Mouse (Mus musculus) bone marrow macrophage, adult 2 months (primary cell): ENCODE results near the gene Sntb2. TPM values are rescaled to one million over a fixed set of nuclear protein-coding genes. Genes with fewer than 3 reads are reported as not detected.
A peak's percentile ranks its signal among the peaks of the same experiment; 100 is the strongest.

Experiments used
- H3K27ac ChIP-seq: 2 replicates; pipeline ENCODE4 v1.5.1; 2012; ENCODE audit warnings: low read depth, low read length; ENCODE audit not compliant: insufficient read depth
- H3K4me1 ChIP-seq: 2 replicates; pipeline ENCODE4 v1.6.1; 2012; ENCODE audit warnings: low read length; ENCODE audit not compliant: control insufficient read depth, insufficient read depth
- H3K4me3 ChIP-seq: 2 replicates; pipeline ENCODE4 v1.5.1; 2012; ENCODE audit warnings: mild to moderate bottlenecking, low read length, moderate library complexity; ENCODE audit not compliant: insufficient read depth
- CTCF ChIP-seq: IDR thresholded peaks from 2 replicates; pipeline ENCODE4 v1.5.1; 2012; ENCODE audit warnings: low read depth, mild to moderate bottlenecking, low read length, moderate library complexity
- POLR2A ChIP-seq: IDR thresholded peaks from 2 replicates; pipeline ENCODE4 v1.6.1; 2012; ENCODE audit warnings: mild to moderate bottlenecking, low read depth, low read length, borderline replicate concordance
- polyA plus RNA-seq: library from polyadenylated mRNA; stranded (reverse); fragments of >200 nt; gene quantifications from 2 replicates; pipeline ENCODE4 v1.2.4, GENCODE M21; 2012; ENCODE audit not compliant: missing spikeins, insufficient read depth, insufficient read length

Sntb2 gene
- polyA plus RNA-seq, 1 experiment = 13.7 TPM

GRCm38 (mm10) chr8:107048061-107048941 lies 112.8 kb downstream of the Sntb2 start, which contains the start of gene Pdf:
Gene Pdf (minus strand): TSS chr8:107048614.
- Histone ChIP-seq H3K4me3 (peak within 1 kb of the TSS; percentile 85), H3K27ac (peak within 1 kb of the TSS; percentile 63), H3K4me1 (peaks cover 6% of the 10 kb centered on the region)
- TF ChIP-seq POLR2A (no peak), CTCF (no peak)

DNA sequence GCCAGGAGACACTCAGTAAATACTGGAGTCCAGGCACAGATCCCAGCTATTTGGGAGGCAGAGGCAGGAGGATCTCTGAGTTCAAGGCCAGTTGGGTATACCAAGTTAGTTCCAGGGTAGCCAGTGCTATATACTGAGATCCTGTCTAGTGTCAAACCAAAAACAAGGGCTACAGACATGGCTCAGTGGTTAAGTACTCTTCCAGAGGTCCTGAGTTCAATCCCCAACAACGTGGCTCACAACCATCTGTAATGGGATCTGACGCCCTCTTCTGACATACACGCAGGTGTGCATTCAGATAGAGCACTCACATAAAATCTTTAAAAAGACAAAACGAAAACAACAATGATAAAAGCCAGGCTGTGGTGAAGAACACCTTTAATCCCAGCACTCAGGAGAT lies 113.9 kb downstream of the Sntb2 start:
- Histone ChIP-seq H3K4me1 (peaks cover 6% of the 10 kb centered on the region), H3K27ac (no peak overlapping the region), H3K4me3 (peak overlapping the region; percentile 85)
- no peak for TF ChIP-seq CTCF
- 0 out of 2 replicates have a peak, but pooled peaks have one; percentile 19 for TF ChIP-seq POLR2A

GRCm38 (mm10) chr8:107052046-107052445 lies 116.5 kb downstream of the Sntb2 start:
- Histone ChIP-seq H3K4me3 (no peak overlapping the region), H3K4me1 (peaks cover 3% of the 10 kb centered on the region), H3K27ac (no peak overlapping the region)
- no peak for TF ChIP-seq POLR2A
- no peak for TF ChIP-seq CTCF

GRCm38 (mm10) chr8:107056076-107056972 lies 120.8 kb downstream of the Sntb2 start, which contains the start of the genes Cog8 and Nip7:
Gene Cog8 (minus strand): TSS chr8:107056689.
Gene Nip7 (plus strand): TSS chr8:107056877.
- H3K27ac ChIP-seq = peak within 1 kb of the TSS; percentile 69
- H3K4me1 ChIP-seq = peaks cover 8% of the 10 kb centered on the region
- peak within 1 kb of the TSS; percentile 94 for H3K4me3 ChIP-seq
- no peak for TF ChIP-seq CTCF
- no peak for TF ChIP-seq POLR2A

DNA sequence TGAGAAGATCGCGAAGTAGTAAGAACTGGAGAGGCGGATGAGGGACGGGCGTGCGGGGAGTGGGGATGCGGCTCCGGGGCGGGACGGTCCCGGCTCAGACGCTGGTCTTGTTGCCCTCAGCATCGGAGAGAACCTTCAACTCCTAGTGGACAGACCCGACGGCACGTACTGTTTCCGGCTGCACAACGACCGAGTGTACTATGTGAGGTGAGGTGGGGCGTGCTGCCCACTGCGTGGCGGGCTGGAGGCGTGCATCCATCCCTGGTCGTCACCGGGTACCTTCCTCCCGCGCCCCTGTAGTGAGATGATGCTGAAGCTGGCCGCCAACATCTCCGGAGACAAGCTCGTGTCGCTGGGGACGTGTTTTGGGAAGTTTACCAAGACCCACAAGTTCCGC lies 121.4 kb downstream of the Sntb2 start:
- peak overlapping the region; percentile 22 for H3K27ac ChIP-seq

GRCm38 (mm10) chr8:107062613-107063012 lies 127.1 kb downstream of the Sntb2 start:
- H3K4me1 ChIP-seq = peaks cover 8% of the 10 kb centered on the region
- no peak overlapping the region for H3K27ac ChIP-seq

More for the DNA sequence above, 121.4 kb downstream of the Sntb2 start:
- no peak for TF ChIP-seq POLR2A
- no peak for TF ChIP-seq CTCF
- H3K4me3 ChIP-seq = peak overlapping the region; percentile 83
- peaks cover 8% of the 10 kb centered on the region for H3K4me1 ChIP-seq

GRCm38 (mm10) chr8:107065511-107066496 lies 130.3 kb downstream of the Sntb2 start, which contains the start of gene Tmed6:
Gene Tmed6 (minus strand): TSS chr8:107065644.
- H3K4me3 ChIP-seq = no peak within 1 kb of the TSS

More at GRCm38 (mm10) chr8:107062613-107063012, 127.1 kb downstream of the Sntb2 start:
- no peak overlapping the region for H3K4me3 ChIP-seq
- no peak for TF ChIP-seq POLR2A
- TF ChIP-seq CTCF = no peak

More at GRCm38 (mm10) chr8:107065511-107066496, 130.3 kb downstream of the Sntb2 start, which contains the start of gene Tmed6:
- Histone ChIP-seq H3K4me1 (no peaks in the 10 kb centered on the region), H3K27ac (no peak within 1 kb of the TSS)
- no peak for TF ChIP-seq CTCF

Other genes with a start within 250 kb of the Sntb2 start
- gene Has3, start 65.5 kb upstream of the Sntb2 start, polyA plus RNA-seq = not detected in 2 replicates
- 9.7 and 10.7 TPM in 2 replicates for gene Utp4, start 42.1 kb upstream of the Sntb2 start, polyA plus RNA-seq
- 41.0 and 42.1 TPM in 2 replicates for gene Vps4a, start 95.5 kb downstream of the Sntb2 start, polyA plus RNA-seq
- 1.7 and 2.4 TPM in 2 replicates for gene Pdf, start 112.9 kb downstream of the Sntb2 start, polyA plus RNA-seq
- 24.0 and 27.8 TPM in 2 replicates for gene Cog8, start 120.9 kb downstream of the Sntb2 start, polyA plus RNA-seq
- 23.4 and 31.0 TPM in 2 replicates for gene Nip7, start 121.1 kb downstream of the Sntb2 start, polyA plus RNA-seq
- not detected in 2 replicates for gene Tmed6, start 129.9 kb downstream of the Sntb2 start, polyA plus RNA-seq
- gene Terf2, start 160.8 kb downstream of the Sntb2 start, polyA plus RNA-seq = 34.2 and 36.0 TPM in 2 replicates
- gene Cyb5b, start 214.9 kb downstream of the Sntb2 start, polyA plus RNA-seq = 43.3 and 47.8 TPM in 2 replicates